Mouse (Mus musculus) neutrophil, adult 65 days (primary cell): ENCODE results near the gene Gnai2. TPM values are rescaled to one million over a fixed set of nuclear protein-coding genes. Genes with fewer than 3 reads are reported as not detected.

Source experiments
- total RNA-seq: library from RNA; stranded (reverse); gene quantifications from 2 replicates; pipeline ENCODE4 v1.2.4, GENCODE M21; 2023

Gene Gnai2
- total RNA-seq = 1,061 and 1,167 TPM in 2 replicates

GRCm38 (mm10) chr9:107635279-107636028, at the start of gene Gnai2:
Gnai2 (minus strand) TSS chr9:107635367.

GRCm38 (mm10) chr9:107679501-107679900, 44.3 kb upstream of the Gnai2 start, which contains the start of gene Gnat1:
Gnat1 (minus strand) TSS chr9:107679712.

DNA sequence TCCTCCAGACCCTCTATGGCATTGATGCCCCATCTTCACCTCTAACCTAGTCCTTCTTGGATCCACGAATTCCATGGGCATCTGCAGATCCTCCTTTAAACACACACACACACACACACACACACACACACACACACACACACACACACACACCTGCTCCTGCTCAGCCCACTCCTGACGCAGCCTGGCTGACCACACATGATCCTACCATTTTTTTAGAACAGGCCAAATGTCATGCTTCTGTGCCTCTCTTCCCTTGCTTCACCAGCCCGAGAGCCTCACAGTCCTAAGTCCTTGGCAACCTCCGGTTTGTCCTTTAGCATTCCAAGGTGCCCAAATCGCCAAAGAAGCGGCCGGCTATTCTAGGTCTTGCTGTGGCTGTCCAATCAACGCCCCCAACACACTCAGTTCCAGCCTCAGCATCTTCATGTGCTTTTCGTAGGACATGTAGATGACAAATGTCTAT, 34.3 kb upstream of the Gnai2 start, which contains the start of gene Slc38a3:
Gene Slc38a3 (minus strand): TSS at position 51 of the 466 bp plus-strand sequence.

DNA sequence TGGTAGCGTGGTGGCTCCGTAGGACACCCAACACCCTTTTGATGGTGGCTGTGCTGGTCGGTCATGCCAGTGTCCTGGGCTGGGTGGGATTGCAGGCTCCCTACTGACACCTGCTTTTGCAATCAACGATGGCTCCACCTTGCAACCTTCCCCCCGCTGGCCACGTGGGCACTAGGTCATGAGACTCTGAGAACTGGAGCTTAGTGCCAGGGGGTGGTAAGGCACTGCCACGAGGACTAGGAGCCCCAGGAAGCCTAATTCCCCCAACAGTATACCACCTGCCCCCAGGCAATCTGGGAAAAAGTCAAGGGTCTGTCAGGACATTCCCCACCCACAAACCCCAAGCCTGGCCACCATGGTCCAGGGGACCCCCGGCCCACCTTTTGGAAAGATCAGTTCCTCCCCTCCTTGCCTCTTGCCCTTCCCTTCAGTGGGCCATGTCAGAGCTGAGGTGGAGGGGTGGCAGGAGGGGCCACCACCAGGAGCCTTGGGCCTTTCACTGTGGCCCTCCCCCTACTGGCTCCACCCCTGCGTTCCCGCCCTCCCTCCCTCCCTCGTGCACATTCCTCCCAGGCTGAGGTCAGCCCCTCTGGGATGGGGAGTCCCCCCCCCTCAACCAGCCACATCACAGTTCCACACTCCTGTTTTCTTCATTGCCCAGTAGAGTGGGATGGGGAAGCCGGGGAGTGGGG, 26.3 kb downstream of the Gnai2 start, which contains the start of gene Sema3b:
Gene Sema3b (minus strand): TSS at position 489 of the 692 bp plus-strand sequence.

DNA sequence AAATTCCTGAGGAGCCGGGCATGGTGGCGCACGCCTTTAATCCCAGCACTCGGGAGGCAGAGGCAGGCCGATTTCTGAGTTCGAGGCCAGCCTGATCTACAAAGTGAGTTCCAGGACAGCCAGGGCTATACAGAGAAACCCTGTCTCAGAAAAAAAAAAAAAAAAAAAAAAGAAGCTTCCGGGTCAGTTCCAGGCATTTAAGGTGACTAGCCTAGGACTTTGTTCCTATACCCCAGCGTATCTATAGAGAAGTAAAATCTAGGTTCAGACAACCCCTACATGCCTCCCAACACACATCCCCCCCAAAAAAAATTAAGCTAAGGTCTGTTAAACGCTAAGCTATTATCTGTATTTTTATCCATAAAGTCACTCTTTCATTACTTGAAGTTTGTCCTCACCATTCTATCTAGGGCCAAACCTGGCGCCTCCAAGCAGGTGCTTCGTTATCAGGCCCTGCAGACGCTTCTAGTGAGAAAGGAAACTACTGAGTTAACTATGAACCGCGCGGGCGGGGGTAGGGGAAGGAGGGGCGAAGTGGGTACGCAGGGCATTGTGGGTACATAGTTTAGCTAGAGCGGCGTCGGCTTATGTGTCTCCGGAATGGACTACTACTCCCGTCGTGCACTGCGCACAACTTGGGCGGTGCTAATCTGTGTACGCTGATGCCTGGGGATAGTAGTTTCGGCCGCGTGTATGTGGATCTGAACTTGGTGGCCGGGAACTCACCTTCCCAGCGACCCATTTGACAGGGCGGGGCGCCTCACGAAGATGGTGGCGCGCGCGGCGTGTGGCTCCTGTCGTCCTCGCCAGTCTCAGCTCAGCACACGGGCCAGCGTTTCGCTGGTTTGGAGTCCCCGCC, 48.0 kb downstream of the Gnai2 start, which contains the start of gene Ifrd2:
Gene Ifrd2 (plus strand): TSS at position 669 of the 859 bp plus-strand sequence.

DNA sequence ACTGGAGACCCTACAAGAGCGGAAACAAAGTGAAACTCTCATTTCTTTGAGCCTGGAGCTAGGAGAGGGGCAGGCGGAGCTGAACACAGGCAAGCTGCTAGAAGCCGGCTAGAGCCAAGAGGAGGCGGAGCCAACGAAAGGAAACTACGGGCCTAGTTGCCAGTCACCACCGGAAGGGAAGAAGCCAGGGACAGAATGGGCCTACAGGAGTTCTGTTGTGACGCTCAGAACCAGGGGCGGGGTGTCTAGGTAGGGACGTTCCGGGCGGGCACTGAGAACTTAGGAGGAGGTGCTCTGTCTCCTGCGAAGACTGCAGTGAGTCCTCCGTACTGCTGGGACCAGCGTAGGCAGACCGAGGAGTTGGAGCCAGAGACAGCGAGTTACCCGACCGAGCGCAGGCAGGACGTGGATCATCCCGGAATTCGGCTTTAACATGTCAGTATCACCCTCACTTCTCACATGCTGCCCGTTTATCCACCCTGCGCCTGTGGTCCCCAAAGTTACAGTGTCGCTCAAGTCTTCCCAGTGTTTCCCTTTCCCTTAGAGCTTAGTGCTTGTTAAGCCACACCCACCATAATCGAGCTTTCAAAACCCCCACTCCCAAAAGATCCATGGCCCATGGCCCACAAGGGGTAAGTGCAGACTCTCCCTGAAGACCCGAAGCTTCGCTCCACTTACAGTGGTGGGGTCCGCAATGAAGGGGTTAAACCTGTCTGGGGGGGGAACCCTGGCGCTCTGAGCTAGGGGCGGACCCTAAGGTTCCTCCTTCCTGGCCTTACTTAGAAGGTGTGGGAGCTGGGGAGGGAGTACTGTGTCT, 54.5 kb downstream of the Gnai2 start, which contains the start of gene Hyal3:
Gene Hyal3 (plus strand): TSS at position 318 of the 817 bp plus-strand sequence.

DNA sequence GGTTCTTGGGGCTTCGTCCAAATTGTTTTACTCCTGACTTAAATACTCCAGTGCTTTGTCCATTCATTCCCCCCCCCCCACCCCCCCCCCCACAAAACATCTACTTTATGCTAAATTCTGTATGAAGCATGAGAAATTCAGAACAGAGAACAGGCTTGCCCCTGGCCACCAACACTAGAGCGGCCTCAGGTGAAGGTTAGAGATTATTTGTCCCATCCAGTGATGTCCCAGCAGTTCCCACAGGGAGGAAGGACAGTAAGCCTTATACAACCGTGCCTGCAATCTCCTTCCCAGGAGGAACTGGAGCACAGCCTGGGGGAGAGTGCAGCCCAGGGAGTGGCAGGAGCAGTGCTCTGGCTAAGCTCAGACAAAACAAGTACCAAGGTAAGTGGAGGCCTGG, 56.6 kb downstream of the Gnai2 start, which contains the start of gene Naa80:
Gene Naa80 (plus strand): TSS at position 301 of the 400 bp plus-strand sequence.

GRCm38 (mm10) chr9:107576357-107577107, 58.6 kb downstream of the Gnai2 start, which contains the start of gene Hyal1:
Hyal1 (plus strand) TSS chr9:107576927.

DNA sequence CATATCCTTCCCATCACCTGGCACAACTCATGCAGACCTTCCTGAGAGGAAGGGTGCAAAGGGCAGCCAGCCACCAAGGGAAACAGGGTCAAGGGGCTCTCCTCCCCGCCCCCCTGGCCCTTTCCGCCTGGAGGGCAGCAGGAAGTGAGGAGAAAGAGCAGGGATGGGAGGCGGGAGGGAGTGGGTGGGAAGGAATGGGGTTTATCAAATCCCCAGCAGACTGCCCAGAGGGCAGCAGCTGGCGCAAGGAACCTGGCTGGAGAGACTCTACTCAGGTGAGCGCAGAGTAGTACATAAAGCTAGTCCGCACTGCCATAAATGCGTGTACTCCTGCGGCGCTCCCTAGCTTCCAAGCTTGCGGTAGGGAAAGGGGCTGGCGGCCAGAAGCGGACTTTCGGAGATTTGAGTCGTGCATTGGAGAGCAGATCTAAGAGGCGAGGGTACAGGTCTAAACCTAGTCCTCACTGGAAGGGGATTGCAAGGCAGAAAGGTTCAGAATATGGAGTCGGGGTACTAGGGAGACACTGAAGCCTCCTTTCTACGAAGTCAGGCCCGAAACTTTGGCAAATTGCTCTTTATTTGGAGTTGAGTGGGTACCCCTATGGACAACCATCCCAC, 67.4 kb downstream of the Gnai2 start, which contains the start of gene Hyal2:
Gene Hyal2 (plus strand): TSS at position 244 of the 618 bp plus-strand sequence.

Other genes with a start within 250 kb of the Gnai2 start
- gene Cacna2d2, start 235.8 kb downstream of the Gnai2 start, total RNA-seq = 0.13 and 0.48 TPM in 2 replicates
- gene Tmem115, start 101.4 kb downstream of the Gnai2 start, total RNA-seq = 15.2 and 21.1 TPM in 2 replicates
- gene Cyb561d2, start 93.2 kb downstream of the Gnai2 start, total RNA-seq = 4.0 and 5.0 TPM in 2 replicates
- gene Nprl2, start 93.1 kb downstream of the Gnai2 start, total RNA-seq = 7.0 and 7.2 TPM in 2 replicates
- gene Zmynd10, start 88.1 kb downstream of the Gnai2 start, total RNA-seq = not detected in 2 replicates
- gene Rassf1, start 83.8 kb downstream of the Gnai2 start, total RNA-seq = 46.9 and 58.1 TPM in 2 replicates
- gene Tusc2, start 72.1 kb downstream of the Gnai2 start, total RNA-seq = 6.6 and 6.7 TPM in 2 replicates
- 1.4 and 1.7 TPM in 2 replicates for gene Hyal2, start 67.4 kb downstream of the Gnai2 start, total RNA-seq
- 1.2 and 2.2 TPM in 2 replicates for gene Hyal1, start 58.4 kb downstream of the Gnai2 start, total RNA-seq
- gene Naa80, start 56.5 kb downstream of the Gnai2 start, total RNA-seq = 6.3 and 8.5 TPM in 2 replicates
- 0.57 and 1.3 TPM in 2 replicates for gene Hyal3, start 54.5 kb downstream of the Gnai2 start, total RNA-seq
- 9.7 and 10.0 TPM in 2 replicates for gene Ifrd2, start 47.7 kb downstream of the Gnai2 start, total RNA-seq
- 0.27 TPM in 1 of 2 replicates, not detected in the other for gene Sema3b, start 26.1 kb downstream of the Gnai2 start, total RNA-seq
- not detected in 2 replicates for gene Slc38a3, start 34.2 kb upstream of the Gnai2 start, total RNA-seq
- gene Gnat1, start 44.3 kb upstream of the Gnai2 start, total RNA-seq = not detected in 2 replicates
- not detected in 2 replicates for gene Sema3f, start 75.1 kb upstream of the Gnai2 start, total RNA-seq
- gene Rbm5, start 135.6 kb upstream of the Gnai2 start, total RNA-seq = 205 and 225 TPM in 2 replicates
- 49.9 and 76.4 TPM in 2 replicates for gene Rbm6, start 237.9 kb upstream of the Gnai2 start, total RNA-seq